Mouse (Mus musculus): ENCODE data around the gene Neurl4. TPM values are rescaled to one million over a fixed set of nuclear protein-coding genes. Genes with fewer than 3 reads are reported as not detected.
"Not testable (repeated sequence)": the region's sequence is repeated elsewhere in the genome, so short reads cannot be mapped to it uniquely, and the experiment has no call there.

Neurl4 gene
- total RNA-seq, 2 experiments from 2014 or later = 32.3 to 36.9 TPM

- DNase-seq (ENCODE audit: low spot score in 2 of 2) = no peak
Observed at GRCm38 (mm10) chr11:69950807-69951459, 50.1 kb downstream of the Neurl4 start.

- DNase-seq (ENCODE audit: low spot score in 2 of 2) = no peak
Observed at GRCm38 (mm10) chr11:69952274-69952673, 51.4 kb downstream of the Neurl4 start.

- DNase-seq (ENCODE audit: low spot score in 2 of 2) = no peak
Observed at GRCm38 (mm10) chr11:69953267-69953915, 52.5 kb downstream of the Neurl4 start.

GRCm38 (mm10) chr11:69955618-69956017, 54.7 kb downstream of the Neurl4 start:
- not testable (repeated sequence) for DNase-seq (ENCODE audit: low spot score in 2 of 2)

GRCm38 (mm10) chr11:69956218-69956617, 55.3 kb downstream of the Neurl4 start:
- no peak for DNase-seq (ENCODE audit: low spot score in 2 of 2)

GRCm38 (mm10) chr11:69960616-69961015, 59.7 kb downstream of the Neurl4 start:
- DNase-seq (ENCODE audit: low spot score in 2 of 2) = no peak

GRCm38 (mm10) chr11:69961841-69962240, 61.0 kb downstream of the Neurl4 start:
- DNase-seq (ENCODE audit: low spot score in 2 of 2) = no peak

Small RNA genes within 50 kb of the gene (microRNA-seq; reads per million reads assigned to microRNA genes)
- not detected for gene Mir6924

Other genes with a start within 250 kb of the Neurl4 start
- not detected for gene Sox15, start 245.8 kb upstream of the Neurl4 start, total RNA-seq (2021)
- 10 to 100 TPM; 31.6 to 33.0 TPM for gene Mpdu1, start 238.4 kb upstream of the Neurl4 start, total RNA-seq (2021)
- gene Cd68, start 234.9 kb upstream of the Neurl4 start, total RNA-seq (2021) = 10 to 100 TPM; 13.1 to 14.0 TPM
- gene Eif4a1, start 228.6 kb upstream of the Neurl4 start, total RNA-seq (2021) = 100 to 1,000 TPM; 295 to 317 TPM
- 10 to 100 TPM; 43.5 to 45.9 TPM for gene Senp3, start 219.0 kb upstream of the Neurl4 start, total RNA-seq (2021)
- 1 to 10 TPM; 1.0 to 2.9 TPM for gene Tnfsf13, start 215.3 kb upstream of the Neurl4 start, total RNA-seq (2021)
- 10 to 100 TPM; 22.3 to 22.9 TPM for gene Tnfsf12, start 205.2 kb upstream of the Neurl4 start, total RNA-seq (2021)
- gene Tnfsfm13, start 205.0 kb upstream of the Neurl4 start, total RNA-seq (2021) = 1 to 10 TPM; 4.3 to 4.6 TPM
- gene Polr2a, start 142.4 kb upstream of the Neurl4 start, total RNA-seq (2021) = 10 to 100 TPM; 66.4 to 72.2 TPM
- gene Slc35g3, start 139.1 kb upstream of the Neurl4 start, total RNA-seq (2021) = under 1 TPM in 1 of 2 experiments, not detected in 1; 0.25 TPM
- gene Zbtb4, start 135.2 kb upstream of the Neurl4 start, total RNA-seq (2021) = 10 to 100 TPM; 26.7 to 30.5 TPM
- 100 to 1,000 TPM in 1 of 2 experiments, 10 to 100 TPM in 1; 95.1 to 110 TPM for gene Chrnb1, start 105.1 kb upstream of the Neurl4 start, total RNA-seq (2021)
- 10 to 100 TPM; 10.1 to 13.8 TPM for gene Fgf11, start 99.2 kb upstream of the Neurl4 start, total RNA-seq (2021)
- gene Tmem102, start 95.4 kb upstream of the Neurl4 start, total RNA-seq (2021) = not detected
- not detected for gene Gm39566, start 85.8 kb upstream of the Neurl4 start, total RNA-seq (2021)
- not detected for gene Spem2, start 82.6 kb upstream of the Neurl4 start, total RNA-seq (2021)
- under 1 TPM in 1 of 2 experiments, not detected in 1; 0.34 TPM for gene Spem1, start 78.9 kb upstream of the Neurl4 start, total RNA-seq (2021)
- 10 to 100 TPM; 22.3 to 23.2 TPM for gene Nlgn2, start 63.3 kb upstream of the Neurl4 start, total RNA-seq (2021)
- gene Tmem256, start 62.6 kb upstream of the Neurl4 start, total RNA-seq (2021) = 100 to 1,000 TPM in 1 of 2 experiments, 10 to 100 TPM in 1; 97.5 to 141 TPM
- gene Plscr3, start 54.7 kb upstream of the Neurl4 start, total RNA-seq (2021) = 10 to 100 TPM; 39.3 to 41.4 TPM
- under 1 TPM in 1 of 2 experiments, not detected in 1; 0.13 TPM for gene Tnk1, start 42.3 kb upstream of the Neurl4 start, total RNA-seq (2021)
- gene Tmem95, start 23.1 kb upstream of the Neurl4 start, total RNA-seq (2021) = not detected
- gene Kctd11, start 19.7 kb upstream of the Neurl4 start, total RNA-seq (2021) = 1 to 10 TPM; 3.5 to 4.7 TPM
- gene Acap1, start 5.5 kb upstream of the Neurl4 start, total RNA-seq (2021) = 1 to 10 TPM in 1 of 2 experiments, under 1 TPM in 1; 0.65 to 1.1 TPM
- gene 2810408A11Rik, start 85 bp upstream of the Neurl4 start, total RNA-seq (2021) = 1 to 10 TPM; 3.2 to 4.1 TPM
- 10 to 100 TPM; 35.9 to 44.5 TPM for gene Gps2, start 12.8 kb downstream of the Neurl4 start, total RNA-seq (2021)
- gene Eif5a, start 20.9 kb downstream of the Neurl4 start, total RNA-seq (2021) = 100 to 1,000 TPM; 565 to 571 TPM
- gene Ybx2, start 34.7 kb downstream of the Neurl4 start, total RNA-seq (2021) = 1 to 10 TPM; 5.1 to 6.4 TPM
- gene Slc2a4, start 47.1 kb downstream of the Neurl4 start, total RNA-seq (2021) = 100 to 1,000 TPM; 111 to 142 TPM
- gene Cldn7, start 63.7 kb downstream of the Neurl4 start, total RNA-seq (2021) = under 1 TPM in 1 of 2 experiments, not detected in 1; 0.34 TPM
- gene Ctdnep1, start 80.1 kb downstream of the Neurl4 start, total RNA-seq (2021) = 100 to 1,000 TPM; 204 to 229 TPM
- gene Elp5, start 81.4 kb downstream of the Neurl4 start, total RNA-seq (2021) = 10 to 100 TPM; 61.9 to 63.7 TPM
- 100 to 1,000 TPM; 234 to 246 TPM for gene Gabarap, start 90.1 kb downstream of the Neurl4 start, total RNA-seq (2021)
- gene Phf23, start 94.7 kb downstream of the Neurl4 start, total RNA-seq (2021) = 10 to 100 TPM; 31.5 to 34.7 TPM
- 10 to 100 TPM; 19.1 to 22.8 TPM for gene Dvl2, start 99.5 kb downstream of the Neurl4 start, total RNA-seq (2021)
- gene Acadvl, start 114.3 kb downstream of the Neurl4 start, total RNA-seq (2021) = 100 to 1,000 TPM; 233 to 241 TPM
- 10 to 100 TPM; 23.9 to 33.8 TPM for gene Dlg4, start 115.9 kb downstream of the Neurl4 start, total RNA-seq (2021)
- under 1 TPM in 1 of 2 experiments, not detected in 1; 0.62 TPM for gene Asgr1, start 153.0 kb downstream of the Neurl4 start, total RNA-seq (2021)
- under 1 TPM in 1 of 2 experiments, not detected in 1; 0.62 TPM for gene Asgr2, start 191.6 kb downstream of the Neurl4 start, total RNA-seq (2021)
- 1 to 10 TPM; 2.8 to 4.2 TPM for gene Mgl2, start 229.3 kb downstream of the Neurl4 start, total RNA-seq (2021)